Mouse (Mus musculus): Measurements from ENCODE around the gene Rpl7a. TPM values are rescaled to one million over a fixed set of nuclear protein-coding genes. Genes with fewer than 3 reads are reported as not detected.

Rpl7a gene
- polyA plus RNA-seq, 1 experiment from 2014 or later: 551 TPM

DNA sequence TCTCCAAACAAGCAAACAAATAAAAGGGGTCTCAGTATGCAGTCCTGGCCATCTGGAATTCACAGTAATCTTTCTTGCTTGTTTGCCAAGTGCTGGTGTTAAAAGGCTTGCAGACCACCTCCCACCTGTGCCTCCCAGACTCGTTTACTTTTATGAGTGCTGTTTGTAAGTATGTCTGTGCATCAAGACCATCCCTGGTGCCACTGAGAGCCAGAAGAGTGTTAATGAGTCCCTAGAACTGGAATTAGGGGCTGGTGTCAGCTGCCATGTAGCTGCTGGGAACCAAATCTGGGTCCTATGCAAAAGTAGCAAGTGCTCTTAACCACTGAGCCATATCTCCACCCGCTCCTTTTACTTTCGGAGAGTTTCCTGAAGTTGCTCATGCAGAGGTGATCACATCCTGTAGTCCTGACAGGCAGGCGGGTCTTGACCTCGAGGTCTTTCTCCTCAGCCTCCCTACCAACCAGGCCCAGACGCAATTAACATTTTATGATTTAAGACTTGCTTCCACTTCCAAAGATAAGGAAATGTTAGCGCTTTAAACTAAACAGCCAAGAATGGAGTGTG is 8.6 kb upstream of the Rpl7a start:
- peak overlapping the region; percentile 78 for H3K4me3 ChIP-seq (replicated peaks; ENCODE audit: low read length)

DNA sequence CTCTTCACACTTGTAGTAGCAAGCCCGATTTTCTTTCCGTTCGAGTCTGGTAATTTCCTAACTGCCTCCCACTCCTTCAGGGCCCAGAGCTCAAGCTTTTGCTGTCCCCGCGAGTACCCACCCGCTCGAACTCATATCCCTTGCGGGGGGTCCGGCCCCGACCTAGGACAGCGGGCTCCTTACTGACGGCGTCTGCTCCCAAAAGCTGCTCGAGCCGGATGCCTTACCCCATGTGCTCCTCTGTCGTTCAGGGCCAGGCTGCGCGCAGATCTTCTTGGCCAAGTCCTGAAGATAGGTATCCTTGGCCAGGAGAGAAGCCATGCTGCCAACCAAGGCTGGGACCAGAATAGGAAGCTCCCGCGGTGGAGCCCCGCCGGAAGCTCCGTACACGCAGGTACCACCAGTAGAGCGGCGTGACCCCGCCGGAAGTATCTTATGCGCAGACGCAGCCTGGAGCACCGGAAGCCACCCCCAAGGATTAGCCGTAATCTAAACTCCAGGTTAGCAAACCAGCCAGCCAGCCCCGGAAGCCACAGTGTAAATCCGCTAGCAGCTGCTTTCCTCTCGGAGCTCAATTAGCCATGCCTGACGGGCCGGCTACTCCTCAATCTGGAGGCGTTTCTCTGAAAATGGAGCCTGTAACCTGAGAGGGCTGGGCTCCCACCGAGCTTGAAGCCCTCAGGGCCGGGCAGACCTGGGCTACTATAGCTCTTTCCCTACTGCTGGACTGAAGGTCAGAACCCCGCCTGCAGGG is 7.9 kb upstream of the Rpl7a start, which contains the start of gene Surf6:
Surf6 (minus strand) TSS at position 413 of the 754 bp plus-strand sequence.
- peaks cover 24% of the 10 kb centered on the region for H3K4me1 ChIP-seq (ENCODE audit: control insufficient read depth, insufficient read depth, low read length)
- under 1% methylated on average over 41 of the region's 41 CpGs for WGBS
- peak within 1 kb of the TSS; percentile 86 for H3K27ac ChIP-seq (ENCODE audit: low read length)
- no peaks in the 10 kb centered on the region for H3K27me3 ChIP-seq (ENCODE audit: control insufficient read depth, insufficient read depth, low read length)
- peaks cover 27% of the 10 kb centered on the region for H3K36me3 ChIP-seq (ENCODE audit: control insufficient read depth, insufficient read depth, low read length)
- H3K4me2 ChIP-seq (ENCODE audit: low read depth, low read length): peak within 1 kb of the TSS; percentile 71
- peak; percentile 96 for ATAC-seq (ENCODE audit: insufficient read depth, low FRiP score)
- H3K9ac ChIP-seq (ENCODE audit: low read length): peak within 1 kb of the TSS; percentile 92
- peak within 1 kb of the TSS; percentile 78 for H3K4me3 ChIP-seq (replicated peaks; ENCODE audit: low read length)
- H3K9me3 ChIP-seq (replicated peaks; ENCODE audit: control insufficient read depth, low read length): no peaks in the 10 kb centered on the region

More for the DNA sequence above, 8.6 kb upstream of the Rpl7a start:
- Histone ChIP-seq H3K36me3 (ENCODE audit: control insufficient read depth, insufficient read depth, low read length) (peaks cover 31% of the 10 kb centered on the region), H3K4me1 (ENCODE audit: control insufficient read depth, insufficient read depth, low read length) (peaks cover 24% of the 10 kb centered on the region), H3K9me3 (replicated peaks; ENCODE audit: control insufficient read depth, low read length) (no peaks in the 10 kb centered on the region), H3K27ac (ENCODE audit: low read length) (peak overlapping the region; percentile 77; the same call in 1 of the 2 replicates), H3K9ac (ENCODE audit: low read length) (peak overlapping the region; percentile 92), H3K4me2 (ENCODE audit: low read depth, low read length) (peak overlapping the region; percentile 71), H3K27me3 (ENCODE audit: control insufficient read depth, insufficient read depth, low read length) (no peaks in the 10 kb centered on the region)
- 7% methylated on average over 7 of the region's 7 CpGs for WGBS
- ATAC-seq (ENCODE audit: insufficient read depth, low FRiP score): no peak

DNA sequence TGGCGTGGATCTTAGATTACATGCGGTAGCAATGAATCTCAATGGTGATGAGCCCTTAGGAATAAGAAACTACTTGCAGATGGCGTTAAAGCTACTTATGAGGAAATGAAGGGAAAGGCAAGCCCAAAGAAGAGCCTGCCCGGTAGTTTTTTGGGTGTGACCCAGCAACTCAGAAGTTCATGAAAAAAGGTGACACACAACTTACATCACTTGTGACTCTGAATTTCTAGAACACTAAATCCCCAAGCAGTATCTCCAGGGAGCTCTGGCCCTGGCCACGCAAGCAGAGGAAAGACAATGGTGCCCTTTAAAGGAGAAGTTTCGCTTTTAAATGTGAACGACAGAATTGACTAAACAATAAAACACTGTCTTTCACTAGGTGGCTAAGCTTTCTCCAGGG is 7.3 kb upstream of the Rpl7a start:
- H3K27ac ChIP-seq (ENCODE audit: low read length): peak overlapping the region; percentile 86
- no peaks in the 10 kb centered on the region for H3K9me3 ChIP-seq (replicated peaks; ENCODE audit: control insufficient read depth, low read length)
- peak overlapping the region; percentile 92 for H3K9ac ChIP-seq (ENCODE audit: low read length)
- H3K4me3 ChIP-seq (replicated peaks; ENCODE audit: low read length): peak overlapping the region; percentile 78
- H3K27me3 ChIP-seq (ENCODE audit: control insufficient read depth, insufficient read depth, low read length): no peaks in the 10 kb centered on the region
- peak overlapping the region; percentile 71 for H3K4me2 ChIP-seq (ENCODE audit: low read depth, low read length)
- no peak for ATAC-seq (ENCODE audit: insufficient read depth, low FRiP score)
- H3K4me1 ChIP-seq (ENCODE audit: control insufficient read depth, insufficient read depth, low read length): peaks cover 27% of the 10 kb centered on the region
- peaks cover 27% of the 10 kb centered on the region for H3K36me3 ChIP-seq (ENCODE audit: control insufficient read depth, insufficient read depth, low read length)
- 12% methylated on average over 7 of the region's 7 CpGs for WGBS

DNA sequence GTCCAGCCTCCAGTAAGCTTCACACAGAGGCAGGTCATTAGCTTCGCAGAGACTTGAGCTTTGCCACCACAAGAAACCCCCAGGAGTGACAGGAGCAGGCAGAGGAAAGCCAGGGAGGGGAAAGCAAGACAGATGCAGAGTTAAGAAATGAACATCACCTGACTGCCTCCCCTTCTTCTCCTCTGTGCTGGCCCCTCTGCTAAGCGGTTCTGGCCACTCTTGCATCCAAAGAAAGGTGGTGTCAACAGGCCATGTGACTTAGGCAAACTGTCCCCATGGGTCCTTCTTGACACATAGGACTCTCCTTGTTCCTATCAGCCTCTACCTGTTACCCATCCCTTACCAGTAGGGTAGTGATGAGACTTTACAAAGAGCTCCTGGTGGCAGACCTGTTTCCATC is 4.6 kb upstream of the Rpl7a start:
- H3K4me3 ChIP-seq (replicated peaks; ENCODE audit: low read length): no peak overlapping the region
- ATAC-seq (ENCODE audit: insufficient read depth, low FRiP score): no peak
- no peak overlapping the region for H3K27ac ChIP-seq (ENCODE audit: low read length)
- no peak overlapping the region for H3K4me2 ChIP-seq (ENCODE audit: low read depth, low read length)
- H3K9me3 ChIP-seq (replicated peaks; ENCODE audit: control insufficient read depth, low read length): no peaks in the 10 kb centered on the region
- peaks cover 14% of the 10 kb centered on the region; the same call in 1 of the 2 replicates for H3K36me3 ChIP-seq (ENCODE audit: control insufficient read depth, insufficient read depth, low read length)
- H3K9ac ChIP-seq (ENCODE audit: low read length): no peak overlapping the region
- no peaks in the 10 kb centered on the region for H3K27me3 ChIP-seq (ENCODE audit: control insufficient read depth, insufficient read depth, low read length)
- 93% methylated on average over 2 of the region's 2 CpGs for WGBS
- peaks cover 34% of the 10 kb centered on the region for H3K4me1 ChIP-seq (ENCODE audit: control insufficient read depth, insufficient read depth, low read length)

DNA sequence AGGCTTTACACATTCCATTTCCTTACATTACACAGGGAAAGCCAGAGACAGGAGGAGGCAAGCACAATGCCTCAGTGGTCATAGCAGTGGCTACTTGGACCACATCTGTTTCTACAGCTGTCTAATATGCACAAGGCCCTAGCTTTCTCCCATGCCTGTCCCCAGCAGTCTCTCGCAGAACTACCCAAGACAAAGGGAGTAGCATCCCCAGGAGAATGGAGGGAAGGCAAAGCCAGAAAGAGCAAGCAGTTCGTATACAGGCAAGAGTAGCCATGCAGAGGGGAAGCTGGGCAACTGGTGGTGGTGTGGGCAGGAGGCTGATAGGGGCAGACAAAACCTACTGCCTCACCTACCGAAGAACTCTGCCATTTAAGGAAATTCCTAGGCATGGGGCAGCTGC is 4.1 kb upstream of the Rpl7a start:
- Histone ChIP-seq H3K9me3 (replicated peaks; ENCODE audit: control insufficient read depth, low read length) (no peaks in the 10 kb centered on the region), H3K27ac (ENCODE audit: low read length) (no peak overlapping the region), H3K27me3 (ENCODE audit: control insufficient read depth, insufficient read depth, low read length) (no peaks in the 10 kb centered on the region), H3K9ac (ENCODE audit: low read length) (no peak overlapping the region), H3K4me2 (ENCODE audit: low read depth, low read length) (no peak overlapping the region), H3K4me1 (ENCODE audit: control insufficient read depth, insufficient read depth, low read length) (peaks cover 30% of the 10 kb centered on the region), H3K4me3 (replicated peaks; ENCODE audit: low read length) (no peak overlapping the region), H3K36me3 (ENCODE audit: control insufficient read depth, insufficient read depth, low read length) (peaks cover 14% of the 10 kb centered on the region; the same call in 1 of the 2 replicates)
- WGBS: 93% methylated on average over 3 of the region's 3 CpGs
- ATAC-seq (ENCODE audit: insufficient read depth, low FRiP score): no peak

DNA sequence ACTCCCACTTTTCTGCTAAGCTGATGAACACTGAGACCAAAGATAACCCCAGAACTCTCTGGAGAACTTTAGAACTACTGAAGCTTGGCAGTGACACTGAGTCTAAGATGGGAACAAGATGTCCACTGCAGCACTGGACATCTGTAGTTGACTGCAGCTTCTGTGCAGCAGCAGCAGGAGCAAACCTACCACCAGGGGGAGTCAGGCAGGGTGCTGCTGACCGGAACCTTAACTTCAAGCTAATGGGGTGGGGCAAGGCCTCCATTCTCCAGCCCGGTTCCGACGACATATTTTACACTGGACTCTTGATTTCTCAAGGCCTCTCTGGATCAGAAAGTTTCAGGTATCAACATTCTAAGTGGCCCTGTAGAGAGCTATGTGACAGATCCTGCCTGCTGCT is 3.5 kb upstream of the Rpl7a start:
- Histone ChIP-seq H3K9ac (ENCODE audit: low read length) (no peak overlapping the region), H3K27me3 (ENCODE audit: control insufficient read depth, insufficient read depth, low read length) (no peaks in the 10 kb centered on the region), H3K4me1 (ENCODE audit: control insufficient read depth, insufficient read depth, low read length) (peaks cover 29% of the 10 kb centered on the region), H3K36me3 (ENCODE audit: control insufficient read depth, insufficient read depth, low read length) (peaks cover 16% of the 10 kb centered on the region), H3K4me3 (replicated peaks; ENCODE audit: low read length) (no peak overlapping the region), H3K27ac (ENCODE audit: low read length) (no peak overlapping the region), H3K9me3 (replicated peaks; ENCODE audit: control insufficient read depth, low read length) (no peaks in the 10 kb centered on the region), H3K4me2 (ENCODE audit: low read depth, low read length) (no peak overlapping the region)
- WGBS: 50% methylated on average over 4 of the region's 4 CpGs
- no peak for ATAC-seq (ENCODE audit: insufficient read depth, low FRiP score)

DNA sequence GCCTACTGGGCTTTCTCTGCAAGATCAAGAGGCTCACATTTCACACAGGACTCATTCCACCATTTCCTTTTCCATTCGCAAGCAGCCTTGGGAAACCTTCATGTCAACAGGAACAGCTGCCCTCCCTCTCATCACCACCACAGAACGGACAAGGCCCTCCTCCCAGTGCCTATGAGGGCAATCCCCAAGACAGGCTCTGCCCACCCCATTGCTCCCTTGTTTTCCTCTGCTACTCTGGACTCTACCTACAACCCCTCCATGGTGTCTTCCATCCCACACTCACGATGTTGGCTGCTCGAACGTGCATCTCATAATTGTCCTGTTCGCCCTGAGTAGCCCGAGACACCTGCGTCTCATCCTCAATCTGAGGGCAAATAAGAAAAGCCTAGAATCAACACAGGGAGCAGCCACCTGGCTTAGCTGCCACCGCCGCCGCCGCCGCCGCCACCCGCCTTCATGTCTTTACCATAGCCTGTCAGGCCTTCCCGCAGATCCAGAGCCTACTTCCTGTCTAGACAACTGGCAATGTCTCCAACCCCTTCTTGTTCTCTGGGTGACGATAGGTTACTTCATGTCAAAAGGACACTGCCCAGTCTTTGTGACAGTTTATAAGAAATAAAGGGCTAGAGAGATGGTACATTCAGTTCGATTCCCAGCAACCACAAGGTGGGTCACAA is 1.7 kb upstream of the Rpl7a start:
- no peak overlapping the region for H3K27ac ChIP-seq (ENCODE audit: low read length)

DNA sequence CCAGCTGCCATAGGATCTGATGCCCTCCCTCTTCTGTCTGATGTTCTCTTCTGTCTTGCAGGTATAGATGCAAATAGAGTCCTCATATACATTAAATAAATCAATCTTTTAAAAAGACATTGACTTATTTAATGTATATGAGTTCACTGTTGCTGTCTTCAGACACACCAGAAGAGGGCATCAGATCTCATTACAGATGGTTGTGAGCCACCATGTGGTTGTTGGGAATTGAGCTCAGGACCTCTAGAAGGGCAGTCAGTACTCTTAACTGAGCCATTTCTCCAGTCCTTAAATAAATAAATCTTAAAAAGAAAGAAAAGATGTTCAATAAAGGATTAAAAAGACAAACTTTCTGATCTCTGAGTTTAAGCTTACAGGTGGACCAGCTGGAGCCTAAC is 1.2 kb upstream of the Rpl7a start:
- Histone ChIP-seq H3K27ac (ENCODE audit: low read length) (peak overlapping the region; percentile 91; the same call in 1 of the 2 replicates), H3K36me3 (ENCODE audit: control insufficient read depth, insufficient read depth, low read length) (peaks cover 32% of the 10 kb centered on the region), H3K9me3 (replicated peaks; ENCODE audit: control insufficient read depth, low read length) (no peaks in the 10 kb centered on the region), H3K4me1 (ENCODE audit: control insufficient read depth, insufficient read depth, low read length) (peaks cover 21% of the 10 kb centered on the region), H3K9ac (ENCODE audit: low read length) (peak overlapping the region; percentile 80), H3K4me2 (ENCODE audit: low read depth, low read length) (peak overlapping the region; percentile 85), H3K27me3 (ENCODE audit: control insufficient read depth, insufficient read depth, low read length) (no peaks in the 10 kb centered on the region), H3K4me3 (replicated peaks; ENCODE audit: low read length) (peak overlapping the region; percentile 87)
- no peak for ATAC-seq (ENCODE audit: insufficient read depth, low FRiP score)

More for the DNA sequence above, 1.7 kb upstream of the Rpl7a start:
- 71% methylated on average over 18 of the region's 18 CpGs for WGBS
- Histone ChIP-seq H3K4me2 (ENCODE audit: low read depth, low read length) (peak overlapping the region; percentile 85), H3K4me1 (ENCODE audit: control insufficient read depth, insufficient read depth, low read length) (peaks cover 24% of the 10 kb centered on the region), H3K36me3 (ENCODE audit: control insufficient read depth, insufficient read depth, low read length) (peaks cover 32% of the 10 kb centered on the region), H3K9ac (ENCODE audit: low read length) (peak overlapping the region; percentile 80), H3K27me3 (ENCODE audit: control insufficient read depth, insufficient read depth, low read length) (no peaks in the 10 kb centered on the region), H3K4me3 (replicated peaks; ENCODE audit: low read length) (peak overlapping the region; percentile 87), H3K9me3 (replicated peaks; ENCODE audit: control insufficient read depth, low read length) (no peaks in the 10 kb centered on the region)
- no peak for ATAC-seq (ENCODE audit: insufficient read depth, low FRiP score)

All from stomach, embryonic 16.5 days (tissue).